Mouse (Mus musculus) thymus, postnatal 10 days (tissue): ENCODE results near the gene Ankrd33b.

Experiments
- DNase-seq, 2 experiments: peaks; one replicate each; pipeline ENCODE4 v3.0.0; 2021; ENCODE audit warnings: low spot score in 2 of 2

Gene Ankrd33b

GRCm38 (mm10) chr15:31265404-31265803 is 102.1 kb downstream of the Ankrd33b start:
- no peak for DNase-seq

DNA sequence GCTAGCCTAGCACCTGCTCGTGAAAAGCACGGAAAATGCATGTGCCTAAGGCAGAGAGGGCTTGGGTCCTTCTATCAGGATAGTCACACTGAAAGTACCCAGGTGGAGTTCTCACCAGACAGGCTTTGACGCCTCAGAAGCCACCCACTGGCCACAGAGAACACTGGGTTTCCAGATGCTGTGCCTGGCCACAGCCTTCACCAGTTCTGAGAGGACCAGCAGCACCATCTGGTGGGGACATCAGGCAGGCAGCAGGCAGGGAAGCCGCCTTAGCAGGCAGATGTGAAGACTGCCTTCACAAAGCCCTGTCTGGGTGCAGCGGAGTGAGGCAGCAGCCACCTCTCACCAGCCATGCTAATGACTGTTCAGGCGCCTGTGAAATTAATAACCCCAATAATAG is 102.7 kb downstream of the Ankrd33b start:
- peak; percentile 48 to 64 for DNase-seq

GRCm38 (mm10) chr15:31262361-31262760 is 105.2 kb downstream of the Ankrd33b start:
- no peak for DNase-seq

- DNase-seq = no peak
Observed at GRCm38 (mm10) chr15:31261094-31261493, 106.4 kb downstream of the Ankrd33b start.

GRCm38 (mm10) chr15:31258693-31259439 is 108.7 kb downstream of the Ankrd33b start:
- no peak for DNase-seq

DNA sequence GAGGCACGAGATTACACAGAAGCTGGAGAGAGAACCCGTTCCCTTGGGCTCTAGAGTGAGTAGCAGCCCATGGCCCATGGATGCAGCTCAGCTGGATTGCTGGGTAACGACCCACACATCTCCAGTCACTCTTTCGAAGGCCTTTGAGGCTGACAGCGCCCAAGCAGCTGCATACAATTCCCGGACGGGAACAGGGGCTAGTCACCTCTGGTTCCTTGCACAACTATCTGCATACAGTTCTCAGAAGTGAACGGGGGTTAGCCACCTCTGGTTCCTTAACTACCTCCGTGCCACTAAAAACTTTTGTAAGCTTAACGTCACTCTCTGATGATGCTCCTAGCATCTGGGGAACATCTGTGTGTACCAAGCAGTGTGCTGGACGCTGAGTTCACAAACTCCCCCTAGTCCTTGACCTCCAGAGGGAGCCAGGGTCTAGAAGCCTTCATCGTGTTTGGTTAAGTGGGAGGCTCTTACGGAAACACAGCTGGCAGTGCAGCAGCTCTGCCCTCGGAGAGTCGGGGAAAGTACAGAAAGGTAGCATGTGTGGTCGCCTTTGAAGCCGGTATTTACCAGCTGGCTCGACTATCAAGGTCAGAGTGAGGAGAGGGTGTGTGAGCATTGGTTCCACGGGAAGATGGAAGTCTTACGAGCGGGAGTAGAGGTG is 109.4 kb downstream of the Ankrd33b start:
- DNase-seq = no peak

GRCm38 (mm10) chr15:31257329-31257728 is 110.2 kb downstream of the Ankrd33b start:
- no peak for DNase-seq

- no peak for DNase-seq
Observed at GRCm38 (mm10) chr15:31255762-31256161, 111.8 kb downstream of the Ankrd33b start.

DNA sequence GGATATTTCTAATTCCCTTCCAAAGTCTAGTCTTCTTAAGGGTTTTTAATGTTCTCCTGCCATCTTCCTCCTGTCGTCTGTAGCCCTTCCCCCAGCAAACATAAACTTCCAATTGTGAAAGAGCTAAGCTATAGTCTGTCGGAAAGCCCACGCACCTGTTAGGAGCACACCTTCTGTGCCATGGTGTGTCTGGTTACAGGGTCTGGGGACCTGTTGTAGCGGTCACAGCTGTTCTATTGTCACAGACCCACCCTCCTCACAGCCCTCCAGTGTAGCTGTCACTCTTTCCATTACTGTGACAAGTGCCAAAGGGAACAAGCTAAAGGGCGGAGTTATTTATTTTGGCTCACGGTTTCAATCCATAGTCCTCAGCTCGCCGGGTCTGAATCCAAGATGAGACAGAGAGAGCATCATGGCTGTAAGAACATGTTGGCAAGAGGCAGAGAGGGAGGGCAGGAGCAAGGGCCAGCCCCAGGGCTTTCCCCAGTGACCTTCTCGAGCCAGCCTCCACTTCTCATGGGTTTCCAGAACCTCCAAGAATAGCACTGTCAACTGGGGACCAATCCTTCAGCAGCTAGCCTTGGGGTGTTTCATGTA is 112.5 kb downstream of the Ankrd33b start:
- DNase-seq = no peak

GRCm38 (mm10) chr15:31253963-31254362 is 113.6 kb downstream of the Ankrd33b start:
- no peak for DNase-seq

- no peak for DNase-seq
Observed at GRCm38 (mm10) chr15:31253380-31253779, 114.1 kb downstream of the Ankrd33b start.

- no peak for DNase-seq
Observed at GRCm38 (mm10) chr15:31252590-31253311, 114.8 kb downstream of the Ankrd33b start.

- DNase-seq = no peak
Observed at GRCm38 (mm10) chr15:31251189-31251588, 116.3 kb downstream of the Ankrd33b start.

- no peak for DNase-seq
Observed at GRCm38 (mm10) chr15:31250676-31251075, 116.8 kb downstream of the Ankrd33b start.

- DNase-seq = no peak
Observed at GRCm38 (mm10) chr15:31250027-31250426, 117.5 kb downstream of the Ankrd33b start.

GRCm38 (mm10) chr15:31248882-31249281 is 118.6 kb downstream of the Ankrd33b start:
- no peak for DNase-seq

DNA sequence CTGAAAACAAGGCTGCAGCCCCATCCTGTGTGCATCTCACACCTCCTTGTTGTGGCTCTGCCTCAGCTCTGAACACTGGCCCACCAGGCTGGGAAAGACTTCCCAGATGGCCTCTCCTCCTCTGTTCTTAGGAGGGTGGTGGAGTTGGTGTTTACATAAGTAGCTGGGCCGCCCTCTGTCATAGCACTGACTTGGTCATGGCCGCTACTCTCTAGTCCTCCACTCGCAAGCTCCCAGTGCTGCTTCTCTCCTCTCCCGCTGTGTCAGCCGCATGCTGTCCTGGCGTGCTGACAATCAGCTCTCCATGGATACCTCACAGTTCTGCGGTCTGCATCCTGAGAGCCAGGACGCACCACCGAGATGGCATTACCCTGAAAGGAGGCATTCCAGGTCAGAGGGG is 120.5 kb downstream of the Ankrd33b start:
- DNase-seq = no peak

DNA sequence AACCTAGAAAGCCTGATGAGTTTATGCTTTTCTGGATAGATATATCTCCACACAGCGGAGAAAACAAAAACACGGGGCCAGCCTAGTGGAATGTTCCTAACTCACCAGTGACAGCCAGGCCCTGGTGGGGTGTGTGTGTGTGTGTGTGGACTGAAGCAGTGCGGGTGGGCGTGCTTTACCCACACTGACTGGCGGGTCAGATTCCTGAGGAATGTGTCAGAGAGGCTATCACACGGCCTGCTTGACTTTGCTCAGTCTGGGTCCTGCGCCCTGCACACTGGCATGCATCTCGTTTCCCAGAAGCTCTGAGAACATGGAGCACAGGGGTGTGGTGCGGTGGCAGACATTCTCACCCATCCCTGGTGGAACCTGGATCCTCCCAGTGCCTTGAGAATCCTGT is 121.6 kb downstream of the Ankrd33b start:
- no peak for DNase-seq

DNA sequence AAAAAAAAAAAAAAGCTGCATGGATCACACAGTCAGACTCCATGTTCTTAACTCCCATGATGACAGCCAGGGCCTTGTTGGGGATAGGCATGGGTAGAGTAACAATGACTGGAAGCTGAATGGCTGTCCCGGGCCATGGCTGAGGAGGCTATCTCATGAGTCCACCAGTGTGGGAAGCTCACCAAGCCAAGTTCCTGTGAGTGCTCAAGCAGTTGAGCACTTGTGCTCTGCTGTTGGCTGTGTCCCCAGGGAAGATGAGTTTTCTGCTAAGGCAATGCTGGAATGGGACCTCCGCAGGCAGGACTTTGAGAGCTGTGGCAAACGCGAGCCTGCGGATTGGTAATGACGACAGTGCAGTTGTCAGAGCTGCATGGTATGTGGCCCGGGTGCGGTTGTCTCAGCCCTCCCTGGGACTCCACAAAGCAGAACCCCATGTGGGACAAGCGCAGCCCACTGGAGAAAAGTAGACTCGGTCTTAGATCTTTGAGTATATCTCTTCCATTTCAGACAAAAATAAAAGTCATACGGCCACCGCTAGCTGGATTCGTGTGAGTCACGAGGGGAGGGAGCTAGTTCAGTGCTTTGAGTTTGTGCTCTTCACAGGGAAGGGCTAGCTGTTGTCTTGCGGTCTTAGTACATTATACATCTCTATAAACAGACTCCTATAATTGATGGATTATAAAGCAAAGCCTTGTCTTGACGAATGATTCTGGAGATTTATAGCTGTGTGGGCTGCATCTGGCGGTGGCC is 122.7 kb downstream of the Ankrd33b start:
- no peak for DNase-seq

- no peak for DNase-seq
Observed at GRCm38 (mm10) chr15:31243260-31243659, 124.3 kb downstream of the Ankrd33b start.
